Mouse (Mus musculus): ENCODE results near the gene Rab19.
"Not testable (repeated sequence)": the region's sequence is repeated elsewhere in the genome, so short reads cannot be mapped to it uniquely, and the experiment has no call there.

The Rab19 gene

GRCm38 (mm10) chr6:39430722-39431121 lies 49.7 kb downstream of the Rab19 start:
- no peak for DNase-seq (ENCODE audit: low spot score in 2 of 2)

DNA sequence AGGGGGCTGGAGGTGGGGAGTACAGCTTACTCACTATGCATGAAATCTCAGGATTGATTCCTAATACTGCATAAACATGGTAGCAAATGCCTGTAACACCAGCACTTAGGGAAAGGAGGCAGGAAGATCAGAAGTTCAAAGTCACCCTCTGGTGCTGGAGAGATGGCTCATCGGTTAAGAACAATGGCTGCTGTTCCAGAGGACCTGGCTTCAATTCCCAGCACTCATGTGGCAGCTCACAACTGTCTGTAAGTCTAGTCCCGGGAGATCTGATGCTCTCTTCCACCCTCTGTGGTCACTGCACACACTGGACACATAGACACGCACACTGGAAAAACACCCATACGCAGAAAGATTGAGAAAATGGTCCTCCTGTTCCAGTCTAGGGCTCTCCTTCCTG lies 52.2 kb downstream of the Rab19 start:
- no peak for DNase-seq (ENCODE audit: low spot score in 2 of 2)

GRCm38 (mm10) chr6:39433701-39434100 lies 52.7 kb downstream of the Rab19 start:
- no peak for DNase-seq (ENCODE audit: low spot score in 2 of 2)

DNA sequence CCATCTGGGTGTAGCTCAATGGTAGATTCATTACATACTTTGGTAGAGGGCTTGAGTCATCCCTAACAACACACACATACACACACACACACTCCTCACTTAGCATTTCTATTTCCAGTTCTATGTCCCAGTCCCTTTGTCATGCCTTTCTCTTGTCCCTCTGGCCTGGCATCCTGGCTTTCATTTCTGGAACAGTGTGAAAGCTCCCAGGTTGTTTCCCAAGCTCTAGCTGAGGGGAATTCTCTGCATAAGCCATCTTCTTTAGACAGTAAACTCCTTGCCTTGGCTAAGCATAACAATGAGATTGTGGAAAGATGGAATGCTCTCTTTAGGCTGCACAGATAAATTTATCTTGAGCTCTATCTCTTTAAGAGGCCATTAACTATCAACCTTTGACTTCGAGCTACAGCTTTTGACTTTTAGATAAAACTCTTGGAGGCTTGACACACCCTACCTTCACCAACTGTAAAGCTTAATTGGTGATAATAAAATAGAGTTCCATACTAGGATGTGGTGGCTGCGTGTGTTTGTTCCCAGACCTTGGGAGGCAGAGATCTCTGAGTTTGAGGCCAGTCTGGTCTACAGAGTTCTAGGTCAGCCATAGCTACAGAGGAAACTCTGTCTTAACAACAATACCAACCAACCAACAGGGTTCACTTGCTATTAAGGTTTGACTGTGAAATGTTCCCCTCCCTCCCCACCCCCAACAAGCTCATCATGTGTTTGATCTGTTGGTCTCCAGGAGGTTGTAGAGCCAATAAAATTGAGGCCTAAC lies 53.3 kb downstream of the Rab19 start:
- DNase-seq (ENCODE audit: low spot score in 2 of 2), result no peak

GRCm38 (mm10) chr6:39434886-39435492 lies 54.0 kb downstream of the Rab19 start:
- no peak for DNase-seq (ENCODE audit: low spot score in 2 of 2)

DNA sequence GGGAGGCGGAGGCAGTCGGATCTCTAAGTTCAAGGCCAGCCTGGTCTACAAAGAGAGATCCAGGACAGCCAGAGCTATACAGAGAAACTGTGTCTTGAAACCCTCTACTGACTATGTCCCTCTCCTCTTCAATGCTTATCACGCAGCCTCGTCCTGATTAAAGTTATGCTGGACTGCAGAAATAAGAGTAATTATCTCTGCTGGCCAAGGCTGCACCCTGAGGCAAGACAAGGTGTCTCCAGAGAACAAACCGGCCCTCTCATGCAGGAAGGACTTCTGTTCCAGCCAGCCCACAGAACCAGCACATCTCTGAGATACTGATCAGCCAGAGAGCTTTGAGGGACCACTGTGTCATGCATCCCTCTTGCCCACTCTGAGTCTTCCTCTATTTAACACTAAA lies 54.9 kb downstream of the Rab19 start:
- DNase-seq (ENCODE audit: low spot score in 2 of 2), result no peak

DNA sequence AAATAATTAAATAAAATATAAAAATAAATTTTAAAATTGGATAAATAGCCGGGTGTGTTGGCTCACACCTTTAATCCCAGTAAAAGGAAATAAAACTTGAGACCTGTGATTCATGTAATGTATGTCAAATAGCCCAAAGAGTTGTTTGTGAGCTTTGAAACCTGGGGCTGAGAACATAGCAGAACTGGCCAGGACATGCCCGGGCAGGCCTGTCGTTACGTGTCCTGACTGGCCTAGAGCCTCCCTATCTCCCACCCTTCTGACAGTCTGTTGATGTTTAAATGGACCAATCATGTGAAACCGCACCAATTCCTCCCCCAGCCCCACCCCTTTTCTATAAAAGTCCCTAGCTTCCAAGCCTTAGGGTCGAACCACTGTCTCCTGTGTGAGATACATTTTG lies 56.5 kb downstream of the Rab19 start:
- DNase-seq (ENCODE audit: low spot score in 2 of 2), result not testable (repeated sequence)
